Mouse (Mus musculus) small intestine, adult 2 months (tissue): Measurements from ENCODE around the gene Arhgef40.

Experiments
- CTCF ChIP-seq: fragments of 200-500 bp; IDR thresholded peaks from 2 replicates; pipeline ENCODE4 v1.5.1; 2012; ENCODE audit warnings: low read depth, mild to moderate bottlenecking, control low read depth, inconsistent platforms, low read length, moderate library complexity, mixed read lengths; ENCODE audit not compliant: insufficient replicate concordance, insufficient read length; ENCODE audit errors: extremely low read depth
- POLR2A ChIP-seq: fragments of 200-500 bp; IDR thresholded peaks from 2 replicates; pipeline ENCODE4 v1.6.1; 2012; ENCODE audit warnings: low read depth, mild to moderate bottlenecking, control low read depth, inconsistent platforms, low read length, moderate library complexity

GRCm38 (mm10) chr14:51940944-51941560 lies 43.5 kb upstream of the Arhgef40 start:
- TF ChIP-seq POLR2A: no peak
- no peak for TF ChIP-seq CTCF
